Mouse (Mus musculus): ENCODE results near the gene Gm4131.

- TF ChIP-seq CTCF (conservative IDR thresholded peaks at IDR 0.05; ENCODE audit: insufficient read depth, insufficient read length, low read depth, low read length) (no peak), POLR2A (IDR thresholded peaks at IDR 0.05; ENCODE audit: low read depth, low read length) (no peak)
Observed at GRCm38 (mm10) chr14:62555840-62556810, 10.6 kb downstream of the Gm4131 start.

Data from kidney, adult 2 months (tissue).